In genomic region chr5:122683926-122684325, GRCm38 (mm10) we compare ENCODE assay signal across 20 mouse cellular contexts. TPM values are rescaled to one million over a fixed set of nuclear protein-coding genes. Genes with fewer than 3 reads are reported as not detected.
DNase-seq lines count a peak whose midpoint lies in the region; ATAC-seq and TF ChIP-seq lines count a peak whose summit lies in the region.
"Had no signal": no experiment of that assay in that cellular context is flagged by ENCODE, and none has a peak within 500 bp of the region (broad histone marks: within the 10 kb centered on the region; RNA-seq: fewer than 3 reads in every experiment).

No protein-coding gene starts in this region.

- no peaks in the 10 kb centered on the region for H3K9me3 ChIP-seq in CH12.LX (replicated peaks; ENCODE audit: low read length)
- H3K9me3 ChIP-seq in midbrain, postnatal 0 days (ENCODE audit: low read length) = no peaks in the 10 kb centered on the region
- H3K9me3 ChIP-seq: embryonic facial prominence, embryonic 13.5 days; heart, embryonic 12.5 days; kidney, embryonic 15.5 days; limb, embryonic 15.5 days; neural tube, embryonic 12.5 days had no signal

- WGBS in macrophage (ENCODE audit: missing documents) = 0% methylated on average over 10 of the region's 10 CpGs
- 8% methylated on average over 10 of the region's 10 CpGs for WGBS in spleen, adult 2 months
- 80% methylated on average over 10 of the region's 10 CpGs for WGBS in midbrain, postnatal 0 days

- no peaks in the 10 kb centered on the region for H3K27me3 ChIP-seq in CH12.LX (replicated peaks)
- no peaks in the 10 kb centered on the region for H3K27me3 ChIP-seq in spleen, adult 2 months (ENCODE audit: control insufficient read depth, insufficient read depth, low read length)
- no peaks in the 10 kb centered on the region for H3K27me3 ChIP-seq in midbrain, postnatal 0 days (ENCODE audit: insufficient read depth, low read length)
- H3K27me3 ChIP-seq: embryonic facial prominence, embryonic 13.5 days; heart, embryonic 12.5 days; kidney, embryonic 15.5 days; limb, embryonic 15.5 days; neural tube, embryonic 12.5 days had no signal

- in situ Hi-C loops in CH12.LX (cut with MboI; ENCODE audit: low pct_ligation_motif_present, low pct_unique_long_range_greater_than_20kb, low sequenced_read_pairs) = no loop called here

- TF ChIP-seq POLR2A in CH12.LX (IDR thresholded peaks at IDR 0.05; ENCODE audit: low read depth, low read length) = peak; percentile 49
- TF ChIP-seq POLR2A in spleen, adult 2 months (IDR thresholded peaks at IDR 0.05; ENCODE audit: low read depth, low read length) = no peak; the same call in 1 of the 2 replicates

- DNase-seq in A20 (ENCODE audit: low read depth, low spot score) (peak; percentile 45), CH12.LX (ENCODE audit: extremely low read depth) (peak; percentile 35)
- DNase-seq in spleen, adult 2 months (ENCODE audit: low read depth in 1 of 2, low spot score in 2 of 2) = peak; percentile 42 to 55
- no peak for DNase-seq in midbrain, postnatal 0 days (ENCODE audit: low spot score)
- DNase-seq in kidney, adult 8-10 months = no peak
- DNase-seq in heart, postnatal 10 days = no peak
- DNase-seq: cerebellum, adult 9-10 months; heart, postnatal 36 days; right cerebral cortex, adult 18-20 months; thymus, adult 2 months had no signal

- H3K27ac ChIP-seq in CH12.LX (ENCODE audit: insufficient read depth, low read depth) = no peak overlapping the region
- H3K27ac ChIP-seq in macrophage = peak overlapping the region; percentile 92
- H3K27ac ChIP-seq in spleen, adult 2 months (ENCODE audit: insufficient read depth, low read length) = peak overlapping the region; percentile 78
- no peak overlapping the region for H3K27ac ChIP-seq in midbrain, postnatal 0 days (ENCODE audit: low read depth, low read length)
- H3K27ac ChIP-seq: embryonic facial prominence, embryonic 13.5 days; kidney, embryonic 15.5 days; limb, embryonic 15.5 days; neural tube, embryonic 12.5 days had no signal

- TF ChIP-seq EP300 in CH12.LX (IDR thresholded peaks at IDR 0.05; ENCODE audit: low read length) = peak; percentile 56; the same call in 1 of the 2 replicates

- H3K79me2 ChIP-seq in CH12.LX (replicated peaks; ENCODE audit: control insufficient read depth, extremely low read depth, insufficient read depth, poor library complexity, severe bottlenecking) (no peaks in the 10 kb centered on the region), macrophage (ENCODE audit: inconsistent target) (no peaks in the 10 kb centered on the region)

- H3K4me3 ChIP-seq in CH12.LX (replicated peaks in 1 of 3; ENCODE audit: low read depth in 2 of 3, low read length in 2 of 3, poor library complexity in 1 of 3) = no peak overlapping the region
- H3K4me3 ChIP-seq in macrophage (ENCODE audit: inconsistent target) = no peak overlapping the region
- no peak overlapping the region for H3K4me3 ChIP-seq in spleen, adult 2 months (ENCODE audit: extremely low read depth, insufficient read depth, insufficient read length)
- H3K4me3 ChIP-seq in midbrain, postnatal 0 days (ENCODE audit: low read depth, low read length) = no peak overlapping the region
- H3K4me3 ChIP-seq: embryonic facial prominence, embryonic 13.5 days; heart, embryonic 12.5 days; kidney, embryonic 15.5 days; limb, embryonic 15.5 days; neural tube, embryonic 12.5 days had no signal

- peaks cover 7 to 16% of the 10 kb centered on the region in 2 experiments for H3K4me1 ChIP-seq in CH12.LX (ENCODE audit: control insufficient read depth in 1 of 2, insufficient read depth in 2 of 2)
- peaks cover 4% of the 10 kb centered on the region; the same call in 1 of the 2 replicates for H3K4me1 ChIP-seq in spleen, adult 2 months (ENCODE audit: control insufficient read depth, insufficient read depth, insufficient read length)
- no peaks in the 10 kb centered on the region for H3K4me1 ChIP-seq in midbrain, postnatal 0 days (ENCODE audit: insufficient read depth, low read length)
- H3K4me1 ChIP-seq: embryonic facial prominence, embryonic 13.5 days; heart, embryonic 12.5 days; kidney, embryonic 15.5 days; limb, embryonic 15.5 days; neural tube, embryonic 12.5 days had no signal

- H3K36me3 ChIP-seq in CH12.LX (replicated peaks in 1 of 2; ENCODE audit: control insufficient read depth in 1 of 2, insufficient read depth in 1 of 2, low read length in 1 of 2) = peaks cover 0 to 2% of the 10 kb centered on the region in 2 experiments
- H3K36me3 ChIP-seq in macrophage (ENCODE audit: inconsistent target) = peaks cover 38% of the 10 kb centered on the region; the same call in 1 of the 2 replicates
- H3K36me3 ChIP-seq in spleen, adult 2 months (ENCODE audit: control insufficient read depth, insufficient read depth, low read length) = no peaks in the 10 kb centered on the region
- no peaks in the 10 kb centered on the region for H3K36me3 ChIP-seq in midbrain, postnatal 0 days (ENCODE audit: insufficient read depth, low read length)
- H3K36me3 ChIP-seq: embryonic facial prominence, embryonic 13.5 days; heart, embryonic 12.5 days; kidney, embryonic 15.5 days; limb, embryonic 15.5 days; neural tube, embryonic 12.5 days had no signal

- no peak for ATAC-seq in midbrain, postnatal 0 days (ENCODE audit: low FRiP score)
- ATAC-seq: forebrain, embryonic 14.5 days; hindbrain, embryonic 16.5 days; intestine, embryonic 16.5 days had no signal

- no peak for TF ChIP-seq RAD21 in CH12.LX (IDR thresholded peaks at IDR 0.05; ENCODE audit: low read depth, low read length)

- H3K4me2 ChIP-seq in CH12.LX (ENCODE audit: insufficient read depth, low read depth, poor library complexity, severe bottlenecking) = no peak overlapping the region; the same call in 1 of the 2 replicates
- H3K4me2 ChIP-seq in midbrain, postnatal 0 days (ENCODE audit: low read depth, low read length, poor library complexity, severe bottlenecking) = no peak overlapping the region
- H3K4me2 ChIP-seq: embryonic facial prominence, embryonic 13.5 days; heart, embryonic 12.5 days; kidney, embryonic 15.5 days; limb, embryonic 15.5 days; midbrain, embryonic 11.5 days; neural tube, embryonic 12.5 days had no signal

- intact Hi-C loops in heart, postnatal 10 days (cut with DNase I) = no loop called here

- H3K9ac ChIP-seq in CH12.LX (ENCODE audit: insufficient read depth, low read depth) = peak overlapping the region; percentile 42; the same call in 1 of the 2 replicates
- no peak overlapping the region for H3K9ac ChIP-seq in midbrain, postnatal 0 days (replicated peaks; ENCODE audit: low read length, poor library complexity, severe bottlenecking)
- H3K9ac ChIP-seq: embryonic facial prominence, embryonic 13.5 days; heart, embryonic 12.5 days; kidney, embryonic 15.5 days; limb, embryonic 15.5 days; neural tube, embryonic 12.5 days had no signal

- dilution Hi-C loops in CH12.LX (cut with MboI; ENCODE audit: extremely low pct_ligation_motif_present, extremely low pct_unique_long_range_greater_than_20kb, low sequenced_read_pairs) = no loop called here

- no peak for TF ChIP-seq CTCF in CH12.LX (conservative IDR thresholded peaks at IDR 0.05 in 1 of 2, IDR thresholded peaks at IDR 0.05 in 1 of 2; ENCODE audit: low read depth in 2 of 2, low read length in 2 of 2)
- no peak for TF ChIP-seq CTCF in spleen, adult 2 months (IDR thresholded peaks at IDR 0.05; ENCODE audit: extremely low read depth, insufficient read depth, insufficient read length, insufficient replicate concordance)
- no peak for TF ChIP-seq CTCF in midbrain, postnatal 0 days (IDR thresholded peaks at IDR 0.05)

TF ChIP-seq in CH12.LX, 34 proteins besides CTCF, POLR2A, EP300 and RAD21:
- TF ChIP-seq SIN3A (IDR thresholded peaks at IDR 0.05; ENCODE audit: low read length) (0 out of 2 replicates have a peak, but pooled peaks have one; percentile 16), ELF1 (IDR thresholded peaks at IDR 0.05; ENCODE audit: low read depth, low read length) (peak; percentile 83), MAX (IDR thresholded peaks at IDR 0.05; ENCODE audit: low read length) (0 out of 2 replicates have a peak, but pooled peaks have one; percentile 5), IRF4 (IDR thresholded peaks at IDR 0.05; ENCODE audit: low read depth, low read length) (peak; percentile 75), BHLHE40 (IDR thresholded peaks at IDR 0.05; ENCODE audit: low read depth, low read length) (no peak), ZNF384 (IDR thresholded peaks at IDR 0.05; ENCODE audit: low read depth, low read length) (no peak), MAZ (IDR thresholded peaks at IDR 0.05; ENCODE audit: low read depth, low read length) (no peak), TCF12 (IDR thresholded peaks at IDR 0.05; ENCODE audit: low read depth, low read length) (peak; percentile 38; the same call in 1 of the 2 replicates), NELFE (IDR thresholded peaks at IDR 0.05; ENCODE audit: low read depth, low read length) (0 out of 2 replicates have a peak, but pooled peaks have one; percentile 4), MEF2A (IDR thresholded peaks at IDR 0.05; ENCODE audit: borderline replicate concordance, low read depth, low read length) (no peak; the same call in 1 of the 2 replicates)

RNA-seq across cellular contexts. Expression of gene P2rx4, which starts 23.4 kb away (rescaled TPM):
- total RNA-seq in CH12.LX (2012; rRNA removed) = 8.2 and 11.0 TPM in 2 replicates
- 7.9 and 9.1 TPM in 2 replicates for total RNA-seq in CH12.LX (2014; rRNA removed)
- polyA plus RNA-seq in CH12.LX (2012; ENCODE audit: insufficient read length, low read depth) = 15.0 and 16.7 TPM in 2 replicates
- 1,000 to 10,000 TPM in 5 of 26 experiments, 100 to 1,000 TPM in 21; 271 to 1,208 (median 683) TPM for total RNA-seq in macrophage (2018; cell fraction: chromatin; rRNA removed)
- 100 to 1,000 TPM; 257 to 838 (median 484) TPM for total RNA-seq in macrophage (2018; cell fraction: cytosol; rRNA removed)
- total RNA-seq in macrophage (2018; cell fraction: nucleus; rRNA removed) = 1,000 to 10,000 TPM in 10 of 26 experiments, 100 to 1,000 TPM in 16; 418 to 1,412 (median 857) TPM
- 203 to 517 TPM (median 444 TPM) in 3 replicates for polyA plus RNA-seq in macrophage (2018)
- 58.3 and 59.2 TPM in 2 replicates for polyA plus RNA-seq in spleen, adult 2 months (2012; rRNA removed)
- 15.0 and 19.4 TPM in 2 replicates for total RNA-seq in midbrain, postnatal 0 days (2014; rRNA removed)
- 14.7 and 16.1 TPM in 2 replicates for polyA plus RNA-seq in midbrain, postnatal 0 days (2015; fragmentation: Nextera tagmentation; extraction: Ambion mirVana)
- 10 to 100 TPM; 17.3 to 17.6 TPM for total RNA-seq in heart, postnatal 10 days (2021)

RNA-seq across cellular contexts. Expression of gene P2rx7, which starts 40.2 kb away (rescaled TPM):
- total RNA-seq in CH12.LX (2012; rRNA removed) (0.59 and 0.76 TPM in 2 replicates), CH12.LX (2014; rRNA removed) (1.4 and 1.5 TPM in 2 replicates)
- polyA plus RNA-seq in CH12.LX (2012; ENCODE audit: insufficient read length, low read depth) (1.5 and 1.8 TPM in 2 replicates), macrophage (2018) (38.1 to 80.9 TPM (median 46.6 TPM) in 3 replicates)
- 100 to 1,000 TPM in 17 of 26 experiments, 10 to 100 TPM in 9; 73.4 to 206 (median 130) TPM for total RNA-seq in macrophage (2018; cell fraction: chromatin; rRNA removed)
- 10 to 100 TPM; 32.7 to 82.9 (median 53.9) TPM for total RNA-seq in macrophage (2018; cell fraction: cytosol; rRNA removed)
- 100 to 1,000 TPM in 18 of 26 experiments, 10 to 100 TPM in 8; 59.7 to 190 (median 119) TPM for total RNA-seq in macrophage (2018; cell fraction: nucleus; rRNA removed)
- 27.7 and 34.5 TPM in 2 replicates for polyA plus RNA-seq in spleen, adult 2 months (2012; rRNA removed)
- total RNA-seq in midbrain, postnatal 0 days (2014; rRNA removed) = 6.3 and 7.3 TPM in 2 replicates
- polyA plus RNA-seq in midbrain, postnatal 0 days (2015; fragmentation: Nextera tagmentation; extraction: Ambion mirVana) = 3.6 and 4.6 TPM in 2 replicates
- 1 to 10 TPM; 3.5 to 5.2 TPM for total RNA-seq in heart, postnatal 10 days (2021)

Comparison
In these comparisons a context has a peak if more than half of its experiments do, and no peak if none do; other contexts are left out.
1. DNase-seq: peak in A20 (single experiment), CH12.LX (single experiment) and spleen, adult 2 months (2 of 2); none in midbrain, postnatal 0 days (single experiment), kidney, adult 8-10 months (0 of 2) and heart, postnatal 10 days (0 of 2).
2. H3K27ac ChIP-seq: peak in macrophage (single experiment) and spleen, adult 2 months (single experiment); none in CH12.LX (single experiment) and midbrain, postnatal 0 days (single experiment).